Mouse (Mus musculus): Measurements from ENCODE around the gene Erf. TPM values are rescaled to one million over a fixed set of nuclear protein-coding genes. Genes with fewer than 3 reads are reported as not detected.
A peak's percentile ranks its signal among the peaks of the same experiment; 100 is the strongest.

Erf gene
- polyA plus RNA-seq, 1 experiment, result 61.8 TPM

GRCm38 (mm10) chr7:25251071-25251791 lies 670 bp upstream of the Erf start:
- peak overlapping the region; percentile 51 for H3K4me3 ChIP-seq (ENCODE audit: low read depth, low read length)
- H3K9ac ChIP-seq (ENCODE audit: low read depth, poor library complexity, severe bottlenecking), result peak overlapping the region; percentile 99
- H3K36me3 ChIP-seq (ENCODE audit: control insufficient read depth, insufficient read depth, low read length, poor library complexity, severe bottlenecking), result no peaks in the 10 kb centered on the region
- peak; percentile 89 for TF ChIP-seq EP300 (IDR thresholded peaks at IDR 0.05; ENCODE audit: insufficient read depth, low read depth, low read length)
- TF ChIP-seq CTCF (IDR thresholded peaks at IDR 0.05; ENCODE audit: low read depth, low read length), result no peak
- TF ChIP-seq POLR2A (IDR thresholded peaks at IDR 0.05; ENCODE audit: insufficient read depth, low read length), result no peak
- H3K27me3 ChIP-seq (ENCODE audit: control insufficient read depth, insufficient read depth, low read length, poor library complexity, severe bottlenecking), result no peaks in the 10 kb centered on the region
- no peaks in the 10 kb centered on the region for H3K9me3 ChIP-seq (replicated peaks; ENCODE audit: control insufficient read depth, insufficient read depth, low read length, poor library complexity, severe bottlenecking)
- peaks cover 2% of the 10 kb centered on the region for H3K4me1 ChIP-seq (ENCODE audit: control insufficient read depth, insufficient read depth, low read length)
- peak overlapping the region; percentile 76 for H3K27ac ChIP-seq (ENCODE audit: insufficient read depth, low read length)

GRCm38 (mm10) chr7:25249314-25250140 lies 1.0 kb downstream of the Erf start:
- TF ChIP-seq POLR2A (IDR thresholded peaks at IDR 0.05; ENCODE audit: insufficient read depth, low read length) (no peak), EP300 (IDR thresholded peaks at IDR 0.05; ENCODE audit: insufficient read depth, low read depth, low read length) (no peak), CTCF (IDR thresholded peaks at IDR 0.05; ENCODE audit: low read depth, low read length) (no peak)
- H3K36me3 ChIP-seq (ENCODE audit: control insufficient read depth, insufficient read depth, low read length, poor library complexity, severe bottlenecking), result peaks cover 17% of the 10 kb centered on the region
- peak overlapping the region; percentile 38 for H3K27ac ChIP-seq (ENCODE audit: insufficient read depth, low read length)
- no peaks in the 10 kb centered on the region for H3K27me3 ChIP-seq (ENCODE audit: control insufficient read depth, insufficient read depth, low read length, poor library complexity, severe bottlenecking)
- peak overlapping the region; percentile 79 for H3K4me3 ChIP-seq (ENCODE audit: low read depth, low read length)
- H3K4me1 ChIP-seq (ENCODE audit: control insufficient read depth, insufficient read depth, low read length), result peaks cover 2% of the 10 kb centered on the region
- H3K9me3 ChIP-seq (replicated peaks; ENCODE audit: control insufficient read depth, insufficient read depth, low read length, poor library complexity, severe bottlenecking), result no peaks in the 10 kb centered on the region
- H3K9ac ChIP-seq (ENCODE audit: low read depth, poor library complexity, severe bottlenecking), result peak overlapping the region; percentile 99

GRCm38 (mm10) chr7:25248846-25249313 lies 1.7 kb downstream of the Erf start:
- H3K4me1 ChIP-seq (ENCODE audit: control insufficient read depth, insufficient read depth, low read length), result peaks cover 2% of the 10 kb centered on the region
- no peak for TF ChIP-seq CTCF (IDR thresholded peaks at IDR 0.05; ENCODE audit: low read depth, low read length)
- TF ChIP-seq POLR2A (IDR thresholded peaks at IDR 0.05; ENCODE audit: insufficient read depth, low read length), result no peak
- TF ChIP-seq EP300 (IDR thresholded peaks at IDR 0.05; ENCODE audit: insufficient read depth, low read depth, low read length), result no peak

GRCm38 (mm10) chr7:25248018-25248647 lies 2.4 kb downstream of the Erf start:
- Histone ChIP-seq H3K4me1 (ENCODE audit: control insufficient read depth, insufficient read depth, low read length) (peaks cover 2% of the 10 kb centered on the region), H3K4me3 (ENCODE audit: low read depth, low read length) (peak overlapping the region; percentile 70), H3K9me3 (replicated peaks; ENCODE audit: control insufficient read depth, insufficient read depth, low read length, poor library complexity, severe bottlenecking) (no peaks in the 10 kb centered on the region), H3K27me3 (ENCODE audit: control insufficient read depth, insufficient read depth, low read length, poor library complexity, severe bottlenecking) (no peaks in the 10 kb centered on the region), H3K9ac (ENCODE audit: low read depth, poor library complexity, severe bottlenecking) (peak overlapping the region; percentile 99), H3K27ac (ENCODE audit: insufficient read depth, low read length) (peak overlapping the region; percentile 15; the same call in 1 of the 2 replicates), H3K36me3 (ENCODE audit: control insufficient read depth, insufficient read depth, low read length, poor library complexity, severe bottlenecking) (peaks cover 28% of the 10 kb centered on the region)
- no peak for TF ChIP-seq EP300 (IDR thresholded peaks at IDR 0.05; ENCODE audit: insufficient read depth, low read depth, low read length)
- no peak for TF ChIP-seq POLR2A (IDR thresholded peaks at IDR 0.05; ENCODE audit: insufficient read depth, low read length)
- TF ChIP-seq CTCF (IDR thresholded peaks at IDR 0.05; ENCODE audit: low read depth, low read length), result no peak

More at GRCm38 (mm10) chr7:25248846-25249313, 1.7 kb downstream of the Erf start:
- Histone ChIP-seq H3K9me3 (replicated peaks; ENCODE audit: control insufficient read depth, insufficient read depth, low read length, poor library complexity, severe bottlenecking) (no peaks in the 10 kb centered on the region), H3K9ac (ENCODE audit: low read depth, poor library complexity, severe bottlenecking) (peak overlapping the region; percentile 99), H3K4me3 (ENCODE audit: low read depth, low read length) (peak overlapping the region; percentile 70), H3K27ac (ENCODE audit: insufficient read depth, low read length) (peak overlapping the region; percentile 15), H3K36me3 (ENCODE audit: control insufficient read depth, insufficient read depth, low read length, poor library complexity, severe bottlenecking) (peaks cover 23% of the 10 kb centered on the region), H3K27me3 (ENCODE audit: control insufficient read depth, insufficient read depth, low read length, poor library complexity, severe bottlenecking) (no peaks in the 10 kb centered on the region)

- Histone ChIP-seq H3K9ac (ENCODE audit: low read depth, poor library complexity, severe bottlenecking) (peak overlapping the region; percentile 99), H3K27me3 (ENCODE audit: control insufficient read depth, insufficient read depth, low read length, poor library complexity, severe bottlenecking) (no peaks in the 10 kb centered on the region), H3K4me1 (ENCODE audit: control insufficient read depth, insufficient read depth, low read length) (peaks cover 2% of the 10 kb centered on the region), H3K36me3 (ENCODE audit: control insufficient read depth, insufficient read depth, low read length, poor library complexity, severe bottlenecking) (peaks cover 28% of the 10 kb centered on the region), H3K9me3 (replicated peaks; ENCODE audit: control insufficient read depth, insufficient read depth, low read length, poor library complexity, severe bottlenecking) (no peaks in the 10 kb centered on the region), H3K4me3 (ENCODE audit: low read depth, low read length) (peak overlapping the region; percentile 70), H3K27ac (ENCODE audit: insufficient read depth, low read length) (no peak overlapping the region)
- TF ChIP-seq CTCF (IDR thresholded peaks at IDR 0.05; ENCODE audit: low read depth, low read length) (no peak), EP300 (IDR thresholded peaks at IDR 0.05; ENCODE audit: insufficient read depth, low read depth, low read length) (no peak), POLR2A (IDR thresholded peaks at IDR 0.05; ENCODE audit: insufficient read depth, low read length) (no peak)
Measured at GRCm38 (mm10) chr7:25247498-25247897, 3.1 kb downstream of the Erf start.
